Mouse (Mus musculus) natural killer cell, adult 2 months (primary cell): ENCODE measurements around the gene Lgi1.

Experiments
- DNase-seq, 2 experiments: peaks; one replicate each; pipeline ENCODE4 v3.0.0; 2022; ENCODE audit warnings: low spot score in 2 of 2

Gene Lgi1

DNA sequence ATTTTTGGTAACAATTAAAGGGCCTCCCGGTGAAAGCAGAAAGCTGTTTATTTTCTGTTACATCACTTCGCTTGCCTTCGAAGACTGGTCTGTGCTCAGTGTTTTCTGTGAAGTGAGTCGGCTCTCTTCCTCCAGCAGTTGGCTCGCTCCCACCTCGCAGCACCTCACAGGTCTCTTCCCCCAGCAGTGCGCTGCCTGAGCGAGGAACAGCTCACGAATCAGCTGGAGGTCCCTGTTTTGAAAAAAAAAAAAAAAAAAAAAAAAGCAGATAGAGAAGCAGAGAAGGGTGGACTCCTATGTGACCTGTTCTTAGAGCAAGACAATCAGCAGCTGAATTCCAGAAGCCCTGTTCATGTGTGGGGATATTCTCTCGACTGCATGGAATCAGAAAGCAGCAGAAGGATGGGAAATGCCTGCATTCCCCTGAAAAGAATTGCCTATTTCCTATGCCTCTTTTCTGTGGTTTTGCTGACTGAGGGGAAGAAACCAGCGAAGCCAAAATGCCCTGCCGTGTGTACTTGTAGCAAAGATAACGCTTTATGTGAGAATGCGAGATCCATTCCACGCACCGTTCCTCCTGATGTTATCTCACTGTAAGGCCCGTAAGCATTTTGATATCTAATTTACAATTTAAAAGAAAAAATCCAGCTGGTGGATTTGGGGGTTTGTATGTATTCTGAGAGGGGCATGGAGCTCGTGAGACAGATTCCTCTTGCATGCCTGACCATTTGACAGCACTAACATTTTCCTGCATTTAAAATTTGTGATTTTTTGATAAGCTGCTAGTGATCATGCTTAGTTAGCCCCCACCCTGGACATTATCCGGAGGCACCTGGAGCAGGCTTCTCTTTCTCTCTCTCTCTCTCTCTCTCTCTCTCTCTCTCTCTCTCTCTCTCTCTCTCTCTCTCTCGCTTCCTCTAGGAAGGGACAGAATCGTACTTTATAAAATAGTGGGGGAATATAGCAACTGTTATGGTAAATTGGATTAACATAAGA lies at the start of gene Lgi1:
Gene Lgi1, plus strand, starts transcription at position 32 of the 996 bp plus-strand sequence.
- no peak for DNase-seq

DNA sequence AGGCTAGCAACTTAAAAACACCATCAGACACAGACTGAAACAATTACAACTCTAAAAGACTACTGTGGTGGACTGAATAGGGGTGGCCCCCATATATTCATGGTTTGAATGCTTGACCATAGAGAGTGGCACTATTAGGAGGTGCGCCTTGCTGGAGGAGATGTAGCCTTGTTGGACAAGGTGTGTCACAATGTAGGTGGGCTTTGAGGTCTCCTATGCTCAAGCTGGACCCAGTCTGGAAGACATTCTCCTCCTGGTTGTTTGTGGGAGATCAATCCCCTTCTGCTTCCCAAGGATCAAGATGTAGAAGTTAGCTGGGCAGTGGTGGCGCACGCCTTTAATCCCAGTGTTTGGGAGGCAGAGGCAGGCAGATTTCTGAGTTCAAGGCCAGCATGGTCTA lies 46.6 kb upstream of the Lgi1 start:
- no peak for DNase-seq

DNA sequence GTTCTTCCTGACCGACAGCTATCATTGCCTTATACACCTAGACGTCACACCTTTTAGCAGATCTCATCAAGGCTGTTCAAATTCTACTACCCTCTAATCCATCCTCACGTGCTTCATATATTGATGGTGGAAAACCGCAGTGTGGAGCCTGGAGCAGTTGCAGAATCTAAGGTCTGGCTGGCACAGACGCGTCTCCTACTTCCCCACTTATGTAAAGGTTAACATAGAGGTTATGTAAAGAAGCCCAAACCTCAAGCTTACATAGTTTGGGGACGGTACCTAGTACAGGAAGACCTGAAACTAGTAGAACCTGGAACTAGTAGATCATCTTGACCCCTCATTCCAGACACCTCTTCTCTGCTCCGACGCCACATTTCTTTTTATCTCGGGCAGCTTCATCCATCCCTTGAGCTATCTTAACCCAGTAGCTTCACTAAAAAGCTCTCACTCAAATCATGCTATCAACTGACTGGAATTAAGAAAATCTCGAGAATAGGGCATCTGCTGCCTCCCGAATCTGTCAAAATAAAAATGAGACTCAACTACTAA lies 40.9 kb upstream of the Lgi1 start:
- DNase-seq: no peak

DNA sequence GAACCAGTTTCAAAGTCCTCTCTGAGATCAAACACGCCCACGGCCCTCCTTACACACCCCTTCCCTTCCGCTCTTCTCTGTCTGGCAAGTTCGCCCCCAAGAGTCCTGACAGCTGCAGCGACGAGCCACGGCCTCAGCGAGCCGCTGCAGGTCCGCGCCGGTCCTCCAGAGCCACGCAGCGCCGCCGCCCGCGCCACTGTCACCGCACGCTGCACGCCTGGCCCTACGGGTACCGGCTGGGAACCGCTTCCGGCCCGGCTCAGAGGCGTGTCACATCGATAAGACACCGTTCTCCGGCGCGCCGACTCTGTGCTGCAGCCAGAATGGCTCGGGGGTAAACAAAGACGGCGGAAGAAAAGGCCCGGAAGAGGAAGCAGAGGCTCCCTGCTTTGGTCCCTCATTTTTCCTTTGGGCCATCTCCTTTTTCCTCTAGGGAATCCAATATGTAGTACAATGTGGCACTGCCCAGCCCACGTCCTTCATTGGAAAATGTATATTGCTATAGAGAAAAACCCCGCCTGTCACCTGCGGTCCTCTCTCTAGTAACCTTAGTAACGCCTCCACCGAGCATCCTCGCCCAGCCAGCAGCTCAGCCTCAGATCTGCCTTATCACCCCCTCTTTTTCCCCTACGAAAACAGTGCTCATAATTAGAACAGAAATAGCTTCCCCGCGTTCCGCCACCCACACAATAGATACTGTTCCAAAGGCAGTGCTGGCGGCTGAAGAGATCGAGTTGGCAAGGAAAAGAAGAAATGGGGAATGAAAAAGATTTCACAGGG lies 40.2 kb upstream of the Lgi1 start, which contains the start of gene Fra10ac1:
Gene Fra10ac1, minus strand, starts transcription at position 252 of the 780 bp plus-strand sequence.
- peak; percentile 80 to 87 for DNase-seq

DNA sequence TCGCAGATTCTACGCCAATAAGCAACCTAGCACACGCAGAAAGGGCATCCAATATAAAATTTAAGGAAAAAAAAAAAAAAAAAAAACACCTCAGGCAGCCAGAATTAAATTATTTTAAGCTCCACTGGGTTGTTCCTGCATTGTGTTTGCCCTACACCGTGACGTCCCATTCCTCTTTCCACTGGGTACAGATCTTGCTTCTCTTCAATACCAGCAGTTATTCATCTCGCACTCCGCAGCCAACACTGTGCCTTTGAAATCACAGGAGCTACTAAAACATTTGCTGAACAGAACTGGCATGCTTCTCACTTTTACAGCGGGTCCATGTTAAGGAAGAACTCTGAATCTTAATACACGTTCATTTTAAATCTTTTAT lies 39.7 kb upstream of the Lgi1 start:
- no peak for DNase-seq

DNA sequence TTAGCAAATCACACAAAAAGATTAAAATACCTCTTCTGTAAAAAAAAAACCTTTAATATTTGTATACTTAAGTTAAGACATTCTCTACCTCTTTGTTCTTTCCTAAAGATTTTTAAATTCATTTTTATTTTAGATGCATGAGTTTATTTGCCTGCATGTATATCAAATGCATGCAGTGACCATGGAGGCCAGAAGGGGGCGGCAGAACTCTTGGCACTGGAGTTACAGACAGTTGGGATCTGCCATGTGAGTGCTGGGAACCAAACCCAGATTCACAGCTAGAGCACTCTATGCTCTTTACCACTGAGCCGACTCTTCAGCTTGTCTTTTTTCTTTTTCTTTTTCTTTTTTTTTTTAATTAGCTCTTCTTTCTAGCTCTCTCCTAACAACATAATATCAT lies 35.6 kb upstream of the Lgi1 start:
- peak in 1 of 2 experiments; percentile 9 for DNase-seq

DNA sequence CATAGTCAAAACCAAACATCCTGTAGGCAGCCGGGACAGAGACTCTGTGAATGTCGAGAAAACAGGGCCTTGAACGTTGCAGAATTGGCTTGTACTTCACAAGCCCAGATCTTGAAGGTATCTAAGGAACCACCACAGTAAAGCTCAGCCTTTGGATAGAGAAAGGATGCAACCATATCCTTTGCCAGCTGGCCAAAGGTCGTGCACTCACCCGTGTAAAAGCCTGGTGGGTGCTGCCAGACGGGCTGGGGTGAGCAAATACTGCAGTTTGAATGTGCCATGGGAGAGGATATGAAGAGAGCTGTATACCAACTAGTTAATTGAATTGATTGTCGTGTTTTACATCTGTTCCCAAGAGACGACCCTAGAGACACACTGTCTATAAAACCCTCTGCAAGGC lies 32.2 kb upstream of the Lgi1 start:
- DNase-seq: no peak

DNA sequence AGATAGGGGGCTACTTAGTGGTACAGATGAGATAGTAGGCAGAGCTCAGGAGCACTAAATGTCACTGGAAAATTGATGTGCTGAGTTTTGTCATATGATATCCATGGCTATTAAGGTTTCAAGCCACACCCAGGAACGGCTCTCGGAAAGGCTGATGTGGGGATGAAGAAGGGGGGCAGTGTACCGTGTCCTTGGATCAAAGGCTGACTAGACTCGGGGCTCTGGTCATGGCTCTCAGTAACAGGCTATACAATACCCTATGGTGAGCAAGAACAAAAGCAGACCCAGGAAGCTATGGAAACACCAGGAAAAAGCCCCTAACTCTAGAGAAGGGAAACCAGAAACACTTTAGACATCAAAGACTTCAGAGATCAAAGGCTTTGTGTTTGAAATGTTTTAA lies 31.8 kb upstream of the Lgi1 start:
- DNase-seq: no peak

DNA sequence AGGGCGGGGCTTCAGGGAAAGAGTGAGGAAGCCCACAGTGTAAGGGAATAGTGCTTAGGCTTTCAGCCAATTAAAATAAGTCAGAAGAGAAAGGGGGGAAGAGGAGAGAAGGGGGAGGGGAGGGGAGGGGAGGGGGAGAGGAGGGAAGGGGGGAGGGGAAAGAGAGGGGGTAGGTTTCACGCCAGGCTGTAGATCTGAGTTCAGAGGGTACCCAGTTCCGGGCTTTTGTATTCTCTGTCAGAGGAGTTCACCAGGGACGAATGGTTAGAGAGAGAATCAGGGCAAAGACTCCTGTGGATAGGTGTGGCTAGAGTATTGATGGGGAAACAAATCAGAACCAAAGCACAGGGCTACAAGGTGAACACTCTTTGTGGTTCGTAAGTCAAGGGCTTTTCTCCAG lies 27.8 kb upstream of the Lgi1 start:
- no peak for DNase-seq

DNA sequence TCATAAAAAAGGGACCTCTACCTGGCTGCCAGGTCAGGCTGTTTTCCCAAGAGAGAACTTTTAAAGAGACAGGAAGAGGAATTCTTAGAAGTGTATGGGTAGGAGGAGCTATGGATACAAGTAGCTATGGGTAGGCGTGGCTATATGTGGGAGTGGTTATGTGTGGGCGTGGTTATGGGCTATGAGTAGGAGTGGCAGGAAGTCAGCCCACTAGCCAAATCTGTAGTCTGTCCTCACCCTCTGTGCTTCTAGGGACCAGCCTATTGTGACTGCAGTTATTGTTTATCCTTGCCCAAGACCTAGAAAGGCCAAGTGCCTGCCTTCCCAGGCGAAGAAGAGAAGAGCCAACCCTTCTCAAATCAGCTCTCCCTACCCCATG lies 26.5 kb upstream of the Lgi1 start:
- peak; percentile 13 to 18 for DNase-seq

DNA sequence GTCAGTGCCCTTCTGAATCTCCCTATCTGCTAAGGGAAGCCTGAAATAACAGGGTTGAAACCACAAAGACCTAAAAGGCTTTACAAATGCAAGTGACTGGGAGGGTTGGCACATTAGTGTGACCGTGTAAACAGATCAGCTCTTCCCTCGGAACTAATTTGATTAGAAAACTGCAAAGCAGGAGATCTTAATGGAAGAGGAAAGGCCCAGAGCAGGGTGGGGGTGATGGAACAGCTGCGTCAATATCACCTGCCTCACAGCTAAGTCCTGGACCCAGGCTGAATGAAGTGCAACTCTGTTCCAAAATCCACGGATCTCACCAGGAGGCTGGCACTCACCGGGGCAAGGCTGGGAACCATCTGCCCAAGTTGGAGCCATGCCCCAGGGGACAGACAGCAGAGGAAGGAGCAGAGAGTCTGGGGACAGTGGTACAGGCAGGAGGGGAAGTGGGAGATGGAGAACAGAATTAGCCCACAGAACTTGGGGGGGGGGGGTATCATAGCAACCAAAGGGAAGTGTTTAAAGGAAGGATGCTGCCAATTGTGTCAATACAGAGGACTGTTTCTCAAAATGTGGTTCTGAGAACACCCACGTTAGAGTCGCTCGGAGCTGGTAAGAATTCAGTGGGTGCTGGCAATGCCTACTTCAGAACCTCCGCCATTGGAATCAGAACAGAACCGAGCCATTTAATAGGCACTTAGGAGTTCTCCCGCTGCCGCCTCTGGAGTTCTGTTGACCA lies 26.0 kb upstream of the Lgi1 start:
- DNase-seq: no peak

DNA sequence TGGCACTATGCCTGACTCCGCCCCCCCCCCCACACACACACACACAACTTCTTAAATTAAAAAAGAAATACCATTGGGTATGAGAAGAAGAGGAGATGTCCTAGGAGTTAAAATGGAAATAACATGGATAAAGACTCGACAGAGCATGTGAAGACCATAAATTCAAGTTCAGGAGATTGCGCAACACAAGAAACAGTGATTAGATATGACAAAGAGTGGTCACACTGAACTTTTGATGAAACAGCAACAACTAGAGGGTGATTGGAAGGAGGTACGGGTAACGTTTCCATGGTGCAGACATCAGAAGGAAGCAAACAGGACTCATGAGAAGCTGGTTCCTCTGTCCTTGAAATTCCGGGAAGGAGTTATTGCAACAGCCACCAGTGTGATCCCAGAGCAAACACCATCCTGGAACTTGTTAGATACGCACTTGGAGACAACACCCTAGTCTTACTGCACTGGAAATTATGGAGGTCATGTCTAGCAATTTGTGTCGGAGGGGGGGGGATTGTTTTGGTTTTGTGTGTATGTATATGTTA lies 22.0 kb upstream of the Lgi1 start:
- DNase-seq: no peak

DNA sequence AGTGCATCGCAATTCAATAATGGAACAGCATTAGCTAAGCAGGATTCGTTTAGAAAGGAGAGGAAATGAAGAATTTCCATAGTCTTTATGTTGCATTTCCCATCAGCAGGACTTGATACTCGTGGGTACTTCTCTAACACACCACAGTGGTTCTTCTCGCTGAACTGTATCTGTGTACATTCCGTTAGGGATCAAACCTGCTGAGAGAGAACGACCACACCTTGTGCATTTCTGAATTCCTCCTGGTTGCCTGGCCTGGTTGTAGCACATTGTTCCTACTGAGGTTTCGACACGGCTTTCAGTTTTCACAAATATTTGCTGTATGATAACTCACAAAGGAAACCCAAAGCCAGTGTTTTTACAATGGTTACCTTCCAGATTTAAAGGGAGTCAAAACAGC lies 19.6 kb upstream of the Lgi1 start:
- no peak for DNase-seq

DNA sequence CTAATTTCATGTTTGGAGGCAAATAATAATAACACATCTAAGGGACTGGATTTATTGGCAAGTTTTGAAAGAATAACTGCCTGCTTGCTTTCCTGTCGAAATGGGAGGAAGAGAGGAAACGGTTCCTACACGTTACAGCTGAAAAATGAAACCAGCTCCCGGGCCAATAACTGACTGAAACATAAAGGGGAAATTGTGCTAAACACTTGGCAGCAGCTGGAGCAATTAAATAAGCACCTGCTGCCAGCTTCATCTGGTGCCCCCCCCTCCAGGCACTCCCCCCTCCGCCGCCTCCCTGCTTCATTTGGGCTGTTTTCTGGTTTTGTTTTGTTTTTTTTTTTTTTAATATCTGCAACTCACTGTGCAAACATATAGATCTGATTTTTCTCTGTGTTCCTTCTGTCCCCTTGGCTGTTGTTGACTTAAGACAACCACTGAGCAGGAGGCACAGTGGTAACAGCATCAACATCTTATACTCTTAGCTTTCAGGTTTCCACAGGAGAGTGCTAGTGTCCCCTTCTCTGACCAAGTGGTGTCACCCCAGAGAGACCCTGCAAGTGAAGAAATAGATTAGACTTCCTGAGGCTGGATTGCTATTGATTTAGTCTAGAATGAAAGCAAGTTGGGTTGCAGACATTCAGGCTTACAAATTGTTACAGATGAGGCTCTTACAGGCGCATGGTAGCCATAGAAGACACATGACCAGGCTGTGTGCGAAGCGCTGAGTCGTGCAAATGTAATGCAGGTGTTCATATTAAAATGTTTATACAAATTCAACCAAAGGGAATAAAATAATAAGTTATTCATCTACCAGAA lies 18.8 kb upstream of the Lgi1 start:
- DNase-seq: no peak

DNA sequence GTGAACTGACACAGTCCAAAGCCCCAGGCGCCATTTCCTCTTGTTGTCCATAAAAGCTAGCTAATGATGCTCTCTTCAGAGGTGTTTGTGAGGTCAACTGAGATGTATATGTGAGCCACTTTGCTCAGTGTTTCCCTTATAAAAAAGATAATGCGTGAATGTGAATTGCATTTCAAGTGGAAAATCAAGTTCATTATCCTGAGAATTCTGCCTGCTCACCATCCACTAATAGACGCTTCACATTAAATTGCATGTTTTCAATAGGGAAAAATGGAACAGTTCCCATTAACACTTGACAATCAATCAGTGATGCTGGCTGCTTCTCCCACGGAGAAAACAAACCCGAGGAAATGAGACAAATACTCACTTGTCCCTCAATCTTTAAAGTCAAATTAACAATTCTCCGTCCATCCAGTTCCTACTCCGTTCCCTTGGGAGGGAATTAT lies 18.1 kb upstream of the Lgi1 start:
- DNase-seq: no peak

DNA sequence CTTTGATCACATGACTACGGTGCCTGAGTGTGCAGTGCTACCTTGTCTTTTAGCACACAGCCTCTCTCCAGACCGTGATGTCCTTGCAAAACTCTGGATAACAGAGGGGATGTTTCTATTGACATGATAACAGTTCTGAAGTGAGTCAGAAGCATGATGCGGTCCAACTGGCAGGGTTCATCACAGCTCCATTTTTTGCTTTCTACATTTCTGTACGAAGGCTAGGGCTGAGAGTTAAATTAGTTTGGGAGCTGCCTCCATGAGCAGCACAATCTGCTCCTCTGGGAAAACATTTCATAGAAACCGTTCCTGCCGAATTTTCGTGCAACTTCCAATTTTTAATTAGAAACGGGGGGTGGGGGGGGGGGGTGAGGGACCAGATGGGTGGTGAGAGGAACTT lies 14.7 kb upstream of the Lgi1 start:
- DNase-seq: no peak

DNA sequence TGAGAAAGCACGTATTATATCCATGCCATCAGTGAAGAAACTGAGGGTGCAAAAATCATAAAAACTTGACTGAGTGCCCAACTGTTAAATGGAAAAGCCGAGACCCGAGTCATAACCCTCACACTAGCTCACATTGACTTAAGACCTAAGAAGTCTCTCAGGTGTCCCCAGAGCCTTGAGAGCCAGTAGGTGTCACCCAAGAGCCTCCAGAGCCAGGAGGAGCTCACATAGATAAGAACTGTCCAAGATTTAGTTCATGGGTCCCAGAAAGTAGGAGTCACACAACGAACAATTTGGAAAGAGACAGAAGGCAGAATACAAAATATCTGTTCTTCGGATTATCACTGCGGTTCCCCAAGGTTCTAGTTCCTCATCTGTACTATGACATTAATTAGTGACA lies 10.5 kb upstream of the Lgi1 start:
- peak in 1 of 2 experiments; percentile 4 for DNase-seq

DNA sequence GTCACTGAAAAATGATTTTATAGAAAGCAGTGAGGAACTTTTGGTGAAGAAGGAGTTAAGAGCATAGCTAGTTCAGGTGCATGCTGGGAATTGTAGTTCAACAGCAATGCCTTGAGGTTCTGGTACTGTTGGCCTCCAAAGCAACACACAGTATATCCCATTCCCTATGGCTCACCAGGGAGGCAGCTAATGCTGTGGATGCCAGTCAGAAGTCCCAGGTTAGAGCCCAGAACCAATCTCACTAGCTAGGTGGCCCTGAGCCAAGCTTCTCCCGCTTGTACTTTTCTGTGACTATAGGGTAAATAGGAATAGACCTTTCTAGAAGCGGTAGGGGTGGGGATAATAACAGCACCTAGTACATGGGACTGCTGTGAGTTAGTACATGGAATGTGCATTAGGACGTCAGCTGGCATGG lies 5.7 kb upstream of the Lgi1 start:
- no peak for DNase-seq

DNA sequence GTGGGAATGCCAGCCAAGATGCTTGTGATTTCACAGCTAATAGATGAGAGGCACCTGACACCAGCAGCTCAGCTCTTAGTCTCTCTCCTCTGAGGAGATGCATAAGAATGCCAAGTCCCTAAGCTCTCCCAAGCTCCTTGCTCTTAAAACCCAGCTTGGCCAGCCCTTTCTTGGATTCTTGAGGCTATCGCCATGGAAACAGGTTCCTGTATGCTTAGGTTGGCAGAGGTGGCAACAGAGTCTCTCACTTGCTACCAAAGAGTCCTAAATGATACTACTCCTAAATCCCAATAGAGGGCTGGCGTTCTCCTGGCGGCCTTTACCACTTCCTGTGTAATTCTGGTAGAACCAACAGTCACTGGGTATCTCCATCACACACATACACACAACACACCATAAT lies 4.9 kb upstream of the Lgi1 start:
- no peak for DNase-seq

DNA sequence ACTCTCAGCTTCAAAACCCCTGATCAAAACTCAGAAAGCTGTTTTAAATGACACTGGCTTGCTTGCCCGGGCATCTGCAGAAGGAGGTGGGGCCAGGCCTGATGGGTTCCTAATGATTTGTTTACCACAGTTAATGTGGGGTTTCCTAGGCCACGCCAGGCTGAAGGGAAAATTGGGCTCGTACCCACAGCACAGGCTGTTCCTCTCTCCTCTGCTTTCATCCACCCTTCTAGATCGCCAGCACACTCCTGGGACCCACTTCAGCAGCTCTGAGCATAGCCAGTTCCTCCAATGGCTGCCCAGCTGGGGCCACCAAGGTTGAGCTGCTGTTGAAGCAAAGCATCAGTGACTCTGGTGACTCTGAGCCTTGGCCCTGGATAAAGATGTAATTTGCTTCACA lies 4.0 kb upstream of the Lgi1 start:
- no peak for DNase-seq

DNA sequence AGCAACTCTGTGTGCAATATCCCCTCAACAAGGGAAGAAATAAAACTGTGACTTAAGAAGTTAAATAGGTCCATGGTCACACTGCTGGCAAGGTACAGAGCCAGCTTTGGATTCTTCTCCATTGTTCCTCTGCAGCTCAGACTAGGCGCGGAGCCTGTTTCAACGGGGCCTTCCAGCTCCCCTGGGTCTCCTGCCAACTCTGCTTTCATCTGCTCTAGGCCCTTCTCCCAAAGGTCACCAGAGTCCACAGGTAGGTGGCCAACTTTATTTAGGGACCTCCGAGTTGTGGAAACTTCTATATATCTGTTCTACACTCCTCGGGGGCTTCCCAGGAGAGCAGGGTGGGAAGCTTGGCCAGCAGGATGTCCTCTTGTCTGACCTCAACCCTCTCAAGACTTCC lies 3.0 kb upstream of the Lgi1 start:
- DNase-seq: no peak
